Mouse (Mus musculus) embryonic facial prominence, embryonic 11.5 days (tissue): Measurements from ENCODE around the gene Hs3st1. TPM values are rescaled to one million over a fixed set of nuclear protein-coding genes. Genes with fewer than 3 reads are reported as not detected.

Source experiments
- ATAC-seq: fragments of 200-750 bp; cut with Nextera tagmentation; replicated peaks from 2 replicates; pipeline ENCODE4 v1.8.0; 2017; ENCODE audit warnings: low read depth; ENCODE audit not compliant: insufficient number of reproducible peaks, low FRiP score, low TSS enrichment
- DNase-seq: peaks from one replicate; pipeline ENCODE4 v3.0.0-alpha.2; 2015; ENCODE audit warnings: low spot score
- H3K27ac ChIP-seq: fragments of 300-500 bp; sonication (generic); replicated peaks from 2 replicates; pipeline ENCODE4 v1.5.1; 2014; ENCODE audit warnings: mild to moderate bottlenecking, low read depth, low read length, control low read depth
- H3K27me3 ChIP-seq: fragments of 300-500 bp; sonication (generic); 2 replicates; pipeline ENCODE4 v1.6.1; 2014; ENCODE audit warnings: mild to moderate bottlenecking, low read length, moderate library complexity, mixed read lengths; ENCODE audit not compliant: control insufficient read depth, insufficient read depth
- H3K36me3 ChIP-seq: fragments of 300-500 bp; sonication (generic); replicated peaks from 2 replicates; pipeline ENCODE4 v1.6.1; 2014; ENCODE audit warnings: low read depth, mild to moderate bottlenecking, low read length, moderate library complexity, mixed read lengths; ENCODE audit not compliant: control insufficient read depth, insufficient read depth
- H3K4me1 ChIP-seq: fragments of 300-500 bp; sonication (generic); 2 replicates; pipeline ENCODE4 v1.6.1; 2014; ENCODE audit warnings: low read length, mixed read lengths; ENCODE audit not compliant: control insufficient read depth, insufficient read depth
- H3K4me2 ChIP-seq: fragments of 300-500 bp; sonication (generic); 2 replicates; pipeline ENCODE4 v1.6.1; 2014; ENCODE audit warnings: low read depth, mild to moderate bottlenecking, control low read depth, low read length, moderate library complexity
- H3K4me3 ChIP-seq: fragments of 300-500 bp; sonication (generic); 2 replicates; pipeline ENCODE4 v1.5.1; 2014; ENCODE audit warnings: low read depth, low read length, control low read depth
- H3K9ac ChIP-seq: fragments of 300-500 bp; sonication (generic); replicated peaks from 2 replicates; pipeline ENCODE4 v1.6.1; 2014; ENCODE audit warnings: mild to moderate bottlenecking, control low read depth, low read length
- H3K9me3 ChIP-seq: fragments of 300-500 bp; sonication (generic); replicated peaks from 2 replicates; pipeline ENCODE4 v1.6.1; 2016; ENCODE audit warnings: mild to moderate bottlenecking, low read length, inconsistent platforms, mixed read lengths; ENCODE audit not compliant: control insufficient read depth
- WGBS: fragments of 180-500 bp; shearing (Covaris S2); extraction: QIAGEN DNeasy Blood & Tissue Kit; methylation state at CpG from one replicate; pipeline ENCODE4 v1.1.7; 2014; 5-methylcytosine and 5-hydroxymethylcytosine counted together
- polyA plus RNA-seq: library from polyadenylated mRNA; unstranded; fragments of >200 nt; fragmentation: Nextera tagmentation; extraction: Ambion mirVana; gene quantifications from 2 replicates; pipeline ENCODE4 v1.2.1, GENCODE M21; 2014

Hs3st1 gene
- polyA plus RNA-seq, 1 experiment from 2014 or later = 6.8 TPM

DNA sequence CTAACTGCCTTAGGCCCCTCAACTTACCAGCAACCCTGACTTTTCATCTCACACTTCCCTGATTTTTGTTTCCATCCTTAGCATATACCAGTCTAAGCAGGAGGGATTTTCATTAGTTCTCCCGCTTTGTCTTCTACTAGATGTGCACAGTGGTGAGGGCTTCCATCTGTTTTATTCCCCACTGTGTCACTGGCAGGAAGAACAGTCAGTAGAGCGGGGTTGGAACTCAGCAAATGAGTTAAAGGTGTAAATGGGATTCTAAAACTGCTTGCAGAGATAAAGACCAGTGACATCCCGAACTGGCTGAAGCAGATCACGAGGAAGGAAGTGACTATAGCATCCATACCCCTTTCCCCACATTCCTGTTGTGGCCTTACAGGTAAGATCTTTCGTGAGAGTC, 116.3 kb downstream of the Hs3st1 start:
- no peak overlapping the region for H3K4me2 ChIP-seq
- no peak overlapping the region for H3K4me3 ChIP-seq
- peaks cover 2% of the 10 kb centered on the region; the same call in 1 of the 2 replicates for H3K4me1 ChIP-seq
- no peak overlapping the region for H3K9ac ChIP-seq
- peaks cover 8% of the 10 kb centered on the region for H3K27me3 ChIP-seq
- no peak overlapping the region for H3K27ac ChIP-seq
- 80% methylated on average over 5 of the region's 5 CpGs for WGBS
- ATAC-seq (no peak), DNase-seq (no peak)
- H3K36me3 ChIP-seq = no peaks in the 10 kb centered on the region
- no peaks in the 10 kb centered on the region for H3K9me3 ChIP-seq

GRCm38 (mm10) chr5:39637874-39638273, 117.4 kb downstream of the Hs3st1 start:
- no peaks in the 10 kb centered on the region for H3K9me3 ChIP-seq
- ATAC-seq (no peak), DNase-seq (no peak)
- H3K27me3 ChIP-seq = 0 out of 2 replicates have a peak, but pooled peaks cover 2% of the 10 kb centered on the region
- H3K4me1 ChIP-seq = no peaks in the 10 kb centered on the region; the same call in 1 of the 2 replicates
- no peaks in the 10 kb centered on the region for H3K36me3 ChIP-seq
- no peak overlapping the region for H3K27ac ChIP-seq
- no peak overlapping the region for H3K9ac ChIP-seq
- H3K4me2 ChIP-seq = no peak overlapping the region
- H3K4me3 ChIP-seq = no peak overlapping the region
- 71% methylated on average over 6 of the region's 6 CpGs for WGBS

GRCm38 (mm10) chr5:39636090-39636489, 119.2 kb downstream of the Hs3st1 start:
- Histone ChIP-seq H3K27ac (no peak overlapping the region), H3K4me1 (no peaks in the 10 kb centered on the region), H3K36me3 (no peaks in the 10 kb centered on the region), H3K4me3 (no peak overlapping the region), H3K4me2 (no peak overlapping the region), H3K27me3 (no peaks in the 10 kb centered on the region), H3K9ac (no peak overlapping the region), H3K9me3 (no peaks in the 10 kb centered on the region)
- WGBS = 74% methylated on average over 3 of the region's 3 CpGs
- DNase-seq (no peak), ATAC-seq (no peak)

DNA sequence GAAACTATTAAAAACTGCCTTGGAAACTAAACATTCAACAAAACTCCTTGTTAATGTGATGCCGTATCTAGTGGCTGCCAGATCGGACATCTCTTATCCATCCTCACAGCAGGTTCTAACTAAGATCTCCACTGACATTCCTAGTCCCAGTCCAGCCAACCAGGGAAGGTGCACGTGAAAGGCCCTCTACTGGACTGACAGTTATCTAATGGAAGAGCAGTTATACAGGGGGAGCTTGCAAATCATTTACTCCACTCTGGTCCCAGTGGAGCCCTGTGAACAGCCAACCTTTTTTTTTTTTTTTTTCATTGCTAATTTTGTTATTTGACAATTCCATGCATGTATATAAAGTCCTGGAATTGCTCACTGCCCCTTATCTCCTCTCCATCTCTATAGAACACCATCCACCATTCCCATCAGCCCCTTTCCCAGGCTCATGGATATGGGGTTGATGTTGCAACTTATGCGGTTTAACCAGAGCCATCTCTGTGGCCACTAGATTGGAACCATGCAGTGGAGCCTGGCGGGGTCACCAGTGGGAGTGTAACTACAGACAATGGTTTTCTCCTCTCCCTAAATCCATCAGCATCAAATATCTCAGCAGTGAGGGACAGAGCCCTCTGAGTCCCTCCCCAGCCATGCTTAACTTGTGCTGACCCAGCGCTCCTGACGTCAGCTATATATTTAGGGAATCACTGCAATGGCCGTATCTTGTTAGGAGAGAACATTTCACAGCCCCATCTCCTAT, 120.8 kb downstream of the Hs3st1 start:
- DNase-seq (no peak), ATAC-seq (no peak)
- Histone ChIP-seq H3K27ac (no peak overlapping the region), H3K36me3 (no peaks in the 10 kb centered on the region), H3K9ac (no peak overlapping the region), H3K4me1 (no peaks in the 10 kb centered on the region), H3K9me3 (no peaks in the 10 kb centered on the region), H3K4me3 (no peak overlapping the region), H3K27me3 (no peaks in the 10 kb centered on the region), H3K4me2 (no peak overlapping the region)
- WGBS = 87% methylated on average over 8 of the region's 8 CpGs

DNA sequence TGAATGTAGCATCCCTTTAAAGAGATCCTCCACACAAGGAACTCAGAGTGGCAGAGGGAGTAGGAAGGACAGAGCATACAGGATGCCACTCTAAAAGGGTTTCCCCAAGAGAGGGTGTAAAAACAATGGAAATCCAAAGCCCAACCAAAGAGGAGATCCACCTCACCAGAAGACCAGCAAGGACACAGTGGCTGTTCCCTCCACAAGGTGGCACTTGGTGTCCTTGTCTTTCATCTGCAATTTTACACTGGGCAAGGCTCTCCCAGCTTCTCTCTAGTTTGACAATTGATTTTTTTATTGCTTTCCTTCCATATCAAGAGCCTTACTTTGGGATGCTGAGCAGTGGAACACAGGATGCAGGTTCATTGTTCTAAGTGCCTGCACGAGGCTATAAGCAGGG, 122.1 kb downstream of the Hs3st1 start:
- Histone ChIP-seq H3K27me3 (no peaks in the 10 kb centered on the region), H3K36me3 (no peaks in the 10 kb centered on the region), H3K27ac (no peak overlapping the region), H3K9ac (no peak overlapping the region), H3K4me1 (no peaks in the 10 kb centered on the region), H3K9me3 (no peaks in the 10 kb centered on the region), H3K4me2 (no peak overlapping the region), H3K4me3 (no peak overlapping the region)
- no peak for DNase-seq
- no peak for ATAC-seq
- 79% methylated on average over 1 of the region's 1 CpGs for WGBS

- H3K27me3 ChIP-seq = no peaks in the 10 kb centered on the region
- H3K4me2 ChIP-seq = no peak overlapping the region
- ATAC-seq (no peak), DNase-seq (no peak)
- no peak overlapping the region for H3K27ac ChIP-seq
- WGBS = 96% methylated on average over 5 of the region's 5 CpGs
- no peak overlapping the region for H3K4me3 ChIP-seq
- no peaks in the 10 kb centered on the region for H3K4me1 ChIP-seq
- H3K36me3 ChIP-seq = no peaks in the 10 kb centered on the region
- H3K9ac ChIP-seq = no peak overlapping the region
- no peaks in the 10 kb centered on the region for H3K9me3 ChIP-seq
Observed at GRCm38 (mm10) chr5:39630841-39631240, 124.4 kb downstream of the Hs3st1 start.

GRCm38 (mm10) chr5:39625037-39625473, 130.2 kb downstream of the Hs3st1 start:
- H3K9me3 ChIP-seq = no peaks in the 10 kb centered on the region
- no peak overlapping the region for H3K4me3 ChIP-seq
- H3K27me3 ChIP-seq = no peaks in the 10 kb centered on the region
- DNase-seq (no peak), ATAC-seq (no peak)
- no peak overlapping the region for H3K4me2 ChIP-seq
- no peaks in the 10 kb centered on the region for H3K36me3 ChIP-seq
- no peak overlapping the region for H3K9ac ChIP-seq
- H3K4me1 ChIP-seq = no peaks in the 10 kb centered on the region
- no peak overlapping the region for H3K27ac ChIP-seq
- 68% methylated on average over 8 of the region's 8 CpGs for WGBS

GRCm38 (mm10) chr5:39624218-39624590, 131.1 kb downstream of the Hs3st1 start:
- WGBS = 80% methylated on average over 4 of the region's 4 CpGs
- Histone ChIP-seq H3K4me1 (no peaks in the 10 kb centered on the region), H3K27ac (no peak overlapping the region), H3K27me3 (no peaks in the 10 kb centered on the region), H3K4me2 (no peak overlapping the region), H3K9me3 (no peaks in the 10 kb centered on the region), H3K4me3 (no peak overlapping the region), H3K36me3 (no peaks in the 10 kb centered on the region), H3K9ac (no peak overlapping the region)
- DNase-seq (no peak), ATAC-seq (no peak)
